Mouse (Mus musculus): ENCODE data around the gene Hist1h2ag. TPM values are rescaled to one million over a fixed set of nuclear protein-coding genes. Genes with fewer than 3 reads are reported as not detected.

Gene Hist1h2ag
- polyA plus RNA-seq, 1 experiment from 2014 or later: 22.6 TPM

GRCm38 (mm10) chr13:22007121-22007510 lies 35.6 kb downstream of the Hist1h2ag start:
- H3K9ac ChIP-seq: no peak overlapping the region
- no peak for ATAC-seq (ENCODE audit: insufficient read depth)
- H3K9me3 ChIP-seq (replicated peaks): no peaks in the 10 kb centered on the region
- H3K4me3 ChIP-seq (replicated peaks): peak overlapping the region; percentile 61
- peak overlapping the region; percentile 86 for H3K4me2 ChIP-seq
- peaks cover 96% of the 10 kb centered on the region for H3K27me3 ChIP-seq
- H3K4me1 ChIP-seq (replicated peaks): peaks cover 26% of the 10 kb centered on the region
- H3K27ac ChIP-seq (replicated peaks): no peak overlapping the region
- H3K36me3 ChIP-seq (replicated peaks): no peaks in the 10 kb centered on the region
- 11% methylated on average over 18 of the region's 18 CpGs for WGBS (ENCODE audit: insufficient replicate concordance)

DNA sequence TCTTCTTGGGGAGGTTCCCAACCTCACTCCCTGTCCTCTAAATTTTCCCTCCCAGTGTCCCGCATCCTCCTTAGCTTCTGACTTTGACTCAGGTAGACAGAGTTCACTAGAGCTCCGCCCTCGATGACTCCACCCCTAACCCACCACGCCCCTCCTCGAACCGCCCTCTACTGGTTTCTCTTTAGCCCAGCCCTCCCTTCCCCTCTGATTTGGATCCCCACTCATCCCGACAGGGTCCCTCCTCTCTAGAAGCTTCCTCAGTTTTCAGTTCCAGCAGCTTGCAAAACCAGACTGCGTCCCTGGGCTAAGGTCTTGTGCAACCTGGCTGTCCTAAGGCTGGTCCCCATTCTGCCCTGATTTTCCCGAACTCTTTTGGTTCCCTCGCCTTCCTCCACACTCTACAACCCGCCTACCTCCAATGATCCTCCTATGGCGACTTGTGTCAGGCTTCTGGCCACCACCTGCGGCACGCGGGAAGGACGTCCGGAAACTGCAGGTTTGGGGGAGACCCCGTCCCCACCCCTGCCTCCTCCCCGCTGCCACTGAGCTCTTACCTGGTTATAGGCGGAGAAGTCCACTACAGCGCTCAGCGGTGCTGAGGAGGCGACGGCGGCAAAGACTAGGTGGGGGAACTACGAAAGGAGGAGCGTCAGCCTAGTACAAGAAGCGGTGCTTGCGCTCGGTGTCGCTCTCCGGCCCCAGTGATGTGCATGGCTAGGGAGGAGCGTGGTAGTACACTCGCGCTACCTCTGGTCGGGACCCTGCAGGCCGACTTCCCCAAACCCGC lies 36.2 kb downstream of the Hist1h2ag start:
- H3K4me3 ChIP-seq (replicated peaks): peak overlapping the region; percentile 61
- WGBS (ENCODE audit: insufficient replicate concordance): under 1% methylated on average over 38 of the region's 38 CpGs
- no peaks in the 10 kb centered on the region for H3K9me3 ChIP-seq (replicated peaks)
- H3K4me1 ChIP-seq (replicated peaks): peaks cover 26% of the 10 kb centered on the region
- no peak overlapping the region for H3K27ac ChIP-seq (replicated peaks)
- no peaks in the 10 kb centered on the region for H3K36me3 ChIP-seq (replicated peaks)
- peaks cover 98% of the 10 kb centered on the region for H3K27me3 ChIP-seq
- H3K9ac ChIP-seq: 0 out of 2 replicates have a peak overlapping the region, but pooled peaks have one; percentile 28
- H3K4me2 ChIP-seq: peak overlapping the region; percentile 86
- ATAC-seq (ENCODE audit: insufficient read depth): peak; percentile 81

- Histone ChIP-seq H3K9me3 (replicated peaks) (no peaks in the 10 kb centered on the region), H3K4me2 (peak overlapping the region; percentile 86), H3K27me3 (peaks cover 100% of the 10 kb centered on the region), H3K4me1 (replicated peaks) (peaks cover 26% of the 10 kb centered on the region), H3K36me3 (replicated peaks) (no peaks in the 10 kb centered on the region), H3K4me3 (replicated peaks) (peak overlapping the region; percentile 61), H3K9ac (peak overlapping the region; percentile 28; the same call in 1 of the 2 replicates), H3K27ac (replicated peaks) (no peak overlapping the region)
- peak; percentile 68 for ATAC-seq (ENCODE audit: insufficient read depth)
- WGBS (ENCODE audit: insufficient replicate concordance): under 1% methylated on average over 45 of the region's 45 CpGs
These were observed 37.0 kb downstream of the Hist1h2ag start for GRCm38 (mm10) chr13:22005605-22006333.

DNA sequence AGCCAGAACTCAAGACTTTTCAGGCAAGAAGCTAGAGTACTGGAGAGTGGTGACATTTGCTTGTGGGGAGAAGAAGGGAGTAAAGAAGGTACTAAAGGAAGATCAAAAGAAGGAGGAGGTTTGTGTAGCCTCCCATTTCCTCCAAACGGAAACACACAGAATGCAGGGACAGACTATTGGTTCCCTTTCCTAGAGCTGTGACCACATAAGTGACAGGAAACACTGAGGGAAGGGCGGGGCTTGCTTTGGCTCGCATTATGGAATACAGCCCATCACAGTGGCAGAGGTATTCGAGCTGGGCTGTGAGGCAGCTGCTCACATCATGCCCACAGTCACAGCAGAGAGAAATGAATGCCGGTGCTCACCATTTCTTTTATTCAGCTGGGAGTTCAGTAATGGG lies 40.9 kb downstream of the Hist1h2ag start:
- Histone ChIP-seq H3K9ac (no peak overlapping the region), H3K4me1 (replicated peaks) (peaks cover 23% of the 10 kb centered on the region), H3K27me3 (peaks cover 99% of the 10 kb centered on the region), H3K4me3 (replicated peaks) (no peak overlapping the region), H3K36me3 (replicated peaks) (no peaks in the 10 kb centered on the region), H3K27ac (replicated peaks) (no peak overlapping the region), H3K4me2 (peak overlapping the region; percentile 20), H3K9me3 (replicated peaks) (no peaks in the 10 kb centered on the region)
- ATAC-seq (ENCODE audit: insufficient read depth): no peak
- 6% methylated on average over 5 of the region's 5 CpGs for WGBS (ENCODE audit: insufficient replicate concordance)

GRCm38 (mm10) chr13:22001346-22001745 lies 41.4 kb downstream of the Hist1h2ag start:
- 11% methylated on average over 2 of the region's 2 CpGs for WGBS (ENCODE audit: insufficient replicate concordance)
- H3K4me1 ChIP-seq (replicated peaks): peaks cover 22% of the 10 kb centered on the region
- no peaks in the 10 kb centered on the region for H3K36me3 ChIP-seq (replicated peaks)
- no peaks in the 10 kb centered on the region for H3K9me3 ChIP-seq (replicated peaks)
- H3K4me3 ChIP-seq (replicated peaks): no peak overlapping the region
- H3K4me2 ChIP-seq: peak overlapping the region; percentile 20; the same call in 1 of the 2 replicates
- no peak for ATAC-seq (ENCODE audit: insufficient read depth)
- H3K27ac ChIP-seq (replicated peaks): no peak overlapping the region
- H3K9ac ChIP-seq: no peak overlapping the region
- H3K27me3 ChIP-seq: peaks cover 99% of the 10 kb centered on the region

- Histone ChIP-seq H3K4me1 (replicated peaks) (peaks cover 19% of the 10 kb centered on the region), H3K4me2 (no peak overlapping the region), H3K27me3 (peaks cover 97% of the 10 kb centered on the region), H3K36me3 (replicated peaks) (no peaks in the 10 kb centered on the region), H3K9ac (no peak overlapping the region), H3K27ac (replicated peaks) (no peak overlapping the region), H3K4me3 (replicated peaks) (no peak overlapping the region), H3K9me3 (replicated peaks) (no peaks in the 10 kb centered on the region)
- WGBS (ENCODE audit: insufficient replicate concordance): 56% methylated on average over 4 of the region's 4 CpGs
- ATAC-seq (ENCODE audit: insufficient read depth): no peak
These were observed 43.6 kb downstream of the Hist1h2ag start for GRCm38 (mm10) chr13:21999147-21999546.

- Histone ChIP-seq H3K9me3 (replicated peaks) (no peaks in the 10 kb centered on the region), H3K4me2 (no peak overlapping the region), H3K4me1 (replicated peaks) (peaks cover 19% of the 10 kb centered on the region), H3K27ac (replicated peaks) (no peak overlapping the region), H3K4me3 (replicated peaks) (no peak overlapping the region), H3K27me3 (peaks cover 97% of the 10 kb centered on the region), H3K36me3 (replicated peaks) (no peaks in the 10 kb centered on the region), H3K9ac (no peak overlapping the region)
- WGBS (ENCODE audit: insufficient replicate concordance): 30% methylated on average over 3 of the region's 3 CpGs
- ATAC-seq (ENCODE audit: insufficient read depth): no peak
These were observed 44.3 kb downstream of the Hist1h2ag start for GRCm38 (mm10) chr13:21998412-21998811.

DNA sequence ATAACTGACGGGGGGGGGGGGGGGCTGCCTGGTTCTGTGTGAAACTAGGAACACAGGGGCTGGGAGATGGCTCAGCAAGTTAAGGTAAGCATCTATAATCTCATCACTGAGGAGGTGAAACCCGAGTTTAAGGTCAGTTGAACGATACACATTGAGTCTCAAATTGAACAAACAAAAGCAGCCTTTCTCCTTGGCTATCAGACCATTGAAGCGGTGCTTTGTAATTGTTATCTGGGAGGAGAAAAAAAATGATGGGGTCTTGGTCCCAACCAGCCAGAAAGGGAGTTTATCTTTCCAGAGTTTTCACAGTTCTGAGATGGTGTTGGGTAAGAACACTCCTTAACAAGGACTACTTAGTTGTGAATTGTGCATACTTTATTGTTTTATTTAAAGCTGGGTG lies 44.9 kb downstream of the Hist1h2ag start:
- Histone ChIP-seq H3K4me2 (peak overlapping the region; percentile 71; the same call in 1 of the 2 replicates), H3K4me1 (replicated peaks) (peaks cover 19% of the 10 kb centered on the region), H3K4me3 (replicated peaks) (no peak overlapping the region), H3K36me3 (replicated peaks) (no peaks in the 10 kb centered on the region), H3K27me3 (peaks cover 95% of the 10 kb centered on the region), H3K9me3 (replicated peaks) (no peaks in the 10 kb centered on the region), H3K27ac (replicated peaks) (no peak overlapping the region), H3K9ac (no peak overlapping the region)
- no peak for ATAC-seq (ENCODE audit: insufficient read depth)
- WGBS (ENCODE audit: insufficient replicate concordance): 13% methylated on average over 4 of the region's 4 CpGs

DNA sequence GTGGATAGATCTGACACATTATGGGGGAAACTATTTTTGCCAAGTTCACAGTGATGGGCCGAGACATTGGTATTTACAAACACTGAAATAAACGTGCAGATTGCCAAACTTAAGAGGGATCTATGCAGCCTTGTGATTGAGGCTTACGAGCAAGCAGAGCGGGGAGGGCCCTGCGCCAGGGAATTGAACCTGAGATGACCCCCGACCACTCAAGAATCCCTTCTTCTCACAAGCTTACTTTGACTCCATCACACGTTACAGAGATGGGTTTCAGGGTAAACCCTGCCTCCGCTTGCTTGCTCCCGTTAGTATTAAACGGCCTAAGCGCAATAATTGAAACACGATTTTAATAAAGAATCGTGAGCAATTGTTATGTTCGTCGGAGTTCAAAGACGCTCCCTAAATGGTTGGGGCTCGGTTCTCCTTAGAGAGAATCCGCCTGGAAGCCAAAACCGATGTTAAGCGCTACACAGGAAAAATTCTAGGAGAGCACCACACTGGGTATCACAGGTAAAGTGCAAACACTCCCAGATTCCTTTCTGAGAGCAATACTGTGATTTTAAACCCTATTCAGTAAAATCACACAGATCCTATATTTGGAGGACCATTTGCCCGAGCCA lies 45.4 kb downstream of the Hist1h2ag start:
- 2% methylated on average over 21 of the region's 21 CpGs for WGBS (ENCODE audit: insufficient replicate concordance)

GRCm38 (mm10) chr13:21996840-21997185 lies 45.9 kb downstream of the Hist1h2ag start:
- H3K9ac ChIP-seq: no peak overlapping the region
- H3K4me3 ChIP-seq (replicated peaks): peak overlapping the region; percentile 44
- WGBS (ENCODE audit: insufficient replicate concordance): 1% methylated on average over 13 of the region's 13 CpGs
- H3K4me2 ChIP-seq: peak overlapping the region; percentile 71
- H3K27me3 ChIP-seq: peaks cover 87% of the 10 kb centered on the region
- ATAC-seq (ENCODE audit: insufficient read depth): no peak
- peaks cover 19% of the 10 kb centered on the region for H3K4me1 ChIP-seq (replicated peaks)
- H3K27ac ChIP-seq (replicated peaks): no peak overlapping the region
- no peaks in the 10 kb centered on the region for H3K9me3 ChIP-seq (replicated peaks)
- no peaks in the 10 kb centered on the region for H3K36me3 ChIP-seq (replicated peaks)

More for the DNA sequence above, 45.4 kb downstream of the Hist1h2ag start:
- Histone ChIP-seq H3K9ac (no peak overlapping the region), H3K4me2 (peak overlapping the region; percentile 71), H3K4me1 (replicated peaks) (peaks cover 19% of the 10 kb centered on the region), H3K27me3 (peaks cover 92% of the 10 kb centered on the region), H3K27ac (replicated peaks) (no peak overlapping the region), H3K9me3 (replicated peaks) (no peaks in the 10 kb centered on the region), H3K4me3 (replicated peaks) (peak overlapping the region; percentile 44), H3K36me3 (replicated peaks) (no peaks in the 10 kb centered on the region)
- ATAC-seq (ENCODE audit: insufficient read depth): no peak
